Mouse (Mus musculus): ENCODE measurements around the gene AI837181. TPM values are rescaled to one million over a fixed set of nuclear protein-coding genes. Genes with fewer than 3 reads are reported as not detected.

The AI837181 gene
- total RNA-seq, 2 experiments from 2014 or later: 34.0 to 38.0 TPM

GRCm38 (mm10) chr19:5456241-5456921 is 31.4 kb downstream of the AI837181 start:
- no peak for TF ChIP-seq CTCF (IDR thresholded peaks at IDR 0.05)
- H3K4me3 ChIP-seq: peak overlapping the region; percentile 89
- peak overlapping the region; percentile 97 for H3K27ac ChIP-seq
- intact Hi-C loops (cut with DNase I): no loop called here
- DNase-seq: peak; percentile 43

DNA sequence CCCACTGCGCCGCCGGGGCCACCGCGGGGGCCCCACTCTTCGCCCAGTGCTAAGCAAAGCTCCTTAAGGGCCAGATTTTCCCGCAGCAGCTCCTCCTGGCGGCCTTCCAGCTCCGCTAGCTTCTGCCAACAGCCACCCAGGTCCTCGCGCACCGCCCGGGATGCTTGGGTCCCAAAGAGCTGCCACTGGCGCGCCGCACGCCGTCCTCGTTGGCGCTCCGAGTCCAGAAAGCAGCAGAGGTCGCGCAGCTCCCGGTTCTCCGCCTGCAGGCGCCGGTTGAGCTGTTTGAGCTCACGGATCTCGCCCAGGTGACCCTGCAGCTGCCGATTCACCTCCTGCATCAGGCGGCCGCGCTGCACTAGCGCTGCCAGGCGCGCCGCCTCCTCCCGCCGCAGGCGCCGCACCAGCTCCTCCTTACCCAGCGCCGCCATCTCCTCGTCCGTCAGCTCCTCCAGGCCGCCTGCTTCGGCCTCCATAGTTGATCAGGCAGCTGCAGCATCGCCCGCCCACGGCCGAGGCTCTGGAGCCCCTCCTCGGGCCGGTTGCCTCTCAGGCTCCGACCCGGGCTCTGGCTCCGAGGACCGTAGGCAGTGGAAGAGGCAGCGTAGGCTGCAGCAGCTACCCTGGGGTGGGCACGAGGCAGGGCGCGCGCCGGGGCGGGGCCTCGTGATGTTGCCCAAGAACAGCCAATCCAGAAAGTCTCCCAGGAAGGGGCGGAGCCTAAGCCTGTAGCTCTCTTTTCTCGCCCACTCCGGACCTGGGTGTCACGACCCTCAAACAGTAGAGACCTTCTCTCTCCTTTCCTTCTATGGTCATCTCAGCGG is 32.2 kb downstream of the AI837181 start:
- Histone ChIP-seq H3K27ac (peak overlapping the region; percentile 97), H3K4me3 (peak overlapping the region; percentile 89)
- TF ChIP-seq CTCF (IDR thresholded peaks at IDR 0.05): peak; percentile 17; the same call in 1 of the 2 replicates
- intact Hi-C loops (cut with DNase I): no loop called here
- DNase-seq: peak; percentile 96

DNA sequence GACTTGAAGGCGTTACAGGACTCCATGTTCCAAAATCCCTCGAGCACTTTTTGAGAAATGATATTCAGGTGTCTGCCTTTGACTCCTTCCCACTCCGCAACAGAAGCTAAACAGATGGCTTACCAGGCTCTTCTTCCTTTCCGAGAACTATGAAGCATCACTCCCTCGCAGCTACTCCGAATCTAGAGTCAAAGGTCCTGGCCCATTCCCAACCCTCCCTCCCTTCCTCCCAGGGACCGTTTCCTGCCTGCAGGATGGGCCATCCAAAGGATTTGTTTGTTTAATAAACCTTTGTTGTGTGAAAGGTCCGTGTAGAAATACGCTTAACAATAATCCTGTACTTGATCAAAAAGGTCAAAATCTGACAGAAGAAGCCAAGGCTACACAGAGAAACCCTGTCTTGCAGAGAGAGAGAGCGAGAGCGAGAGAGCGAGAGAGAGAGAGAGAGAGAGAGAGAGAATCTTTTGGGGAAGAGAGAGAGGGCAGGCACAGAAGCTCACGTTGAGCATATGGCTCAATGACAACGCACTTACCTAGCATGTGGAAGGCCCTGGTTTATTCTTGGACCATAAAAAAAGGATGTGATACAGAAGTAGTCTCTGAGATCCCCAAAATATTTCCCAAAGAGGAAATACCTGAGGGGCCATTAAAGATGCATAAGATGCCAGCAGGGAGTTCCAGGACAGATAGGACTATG is 33.0 kb downstream of the AI837181 start, which contains the start of gene Ccdc85b:
Gene Ccdc85b, minus strand, starts transcription at position 149 of the 697 bp plus-strand sequence.
- no peak for TF ChIP-seq CTCF (IDR thresholded peaks at IDR 0.05)
- DNase-seq: peak; percentile 36
- H3K27ac ChIP-seq: peak within 1 kb of the TSS; percentile 97
- peak within 1 kb of the TSS; percentile 89 for H3K4me3 ChIP-seq
- intact Hi-C loops (cut with DNase I): no loop called here

DNA sequence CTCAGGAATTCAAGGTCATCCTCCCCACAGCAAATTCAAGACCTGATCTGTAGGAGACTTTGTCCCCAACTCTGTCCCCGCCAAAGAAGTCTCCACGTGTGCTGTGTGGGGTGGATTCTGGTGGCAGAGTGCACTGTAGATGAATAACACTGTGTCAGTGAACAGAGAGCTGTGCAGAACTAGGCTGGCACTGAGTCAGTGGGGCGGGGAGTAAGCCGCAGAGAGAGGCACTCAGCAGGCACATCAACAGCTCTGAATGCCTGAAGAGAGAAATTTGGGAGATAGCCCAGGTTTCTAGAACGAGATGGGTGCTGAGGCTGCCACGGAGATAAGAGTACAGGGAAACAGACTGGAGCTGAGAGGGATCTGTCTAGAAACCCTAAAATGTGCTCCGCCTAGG is 34.1 kb downstream of the AI837181 start:
- intact Hi-C loops (cut with DNase I): no loop called here
- TF ChIP-seq CTCF (IDR thresholded peaks at IDR 0.05): no peak
- DNase-seq: no peak
- no peak overlapping the region for H3K4me3 ChIP-seq
- H3K27ac ChIP-seq: peak overlapping the region; percentile 97

DNA sequence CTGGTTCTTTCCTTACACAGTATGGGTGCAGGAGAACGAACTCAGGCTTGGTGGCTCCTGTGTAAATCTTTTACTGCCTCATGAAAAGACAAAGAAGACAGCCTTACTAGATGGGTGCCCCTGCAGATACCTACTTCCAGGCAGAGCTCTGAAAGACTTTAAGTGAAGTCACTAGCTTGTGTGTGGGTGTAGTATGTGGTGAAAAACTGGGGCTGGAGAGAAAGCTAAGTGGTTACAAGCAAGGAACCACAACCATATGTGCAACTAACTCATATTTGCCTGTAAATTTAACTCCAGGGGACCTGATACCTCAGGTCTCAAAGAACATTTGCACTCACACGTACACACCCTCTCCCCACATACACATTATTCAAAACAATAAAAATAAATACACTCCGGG is 35.0 kb downstream of the AI837181 start:
- H3K27ac ChIP-seq: peak overlapping the region; percentile 94
- DNase-seq: no peak
- intact Hi-C loops (cut with DNase I): no loop called here
- no peak for TF ChIP-seq CTCF (IDR thresholded peaks at IDR 0.05)
- H3K4me3 ChIP-seq: peak overlapping the region; percentile 89

DNA sequence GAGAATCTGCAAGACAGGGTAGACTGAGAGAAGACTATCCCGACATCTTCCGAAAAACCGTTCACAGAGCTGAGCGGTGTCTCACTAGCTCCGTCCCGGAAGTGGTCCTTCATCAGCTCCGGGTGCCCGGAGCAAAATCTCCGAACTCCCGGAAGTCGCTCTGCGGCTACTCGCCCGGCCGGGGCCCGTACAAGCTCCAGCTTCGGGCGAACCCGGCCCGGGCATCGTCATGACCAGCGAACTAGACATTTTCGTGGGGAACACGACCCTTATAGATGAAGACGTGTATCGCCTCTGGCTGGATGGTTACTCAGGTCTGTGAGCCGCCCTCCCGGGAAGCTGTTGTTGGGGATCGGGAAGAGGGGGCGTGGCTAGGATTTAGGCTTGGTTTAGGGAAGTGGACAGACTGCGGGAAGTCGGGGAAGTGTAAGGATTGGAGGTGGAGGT is 35.5 kb downstream of the AI837181 start, which contains the start of gene Fibp:
Gene Fibp, plus strand, starts transcription at position 151 of the 447 bp plus-strand sequence.
- H3K4me3 ChIP-seq: peak within 1 kb of the TSS; percentile 89
- intact Hi-C loops (cut with DNase I): no loop called here
- DNase-seq: peak; percentile 92
- TF ChIP-seq CTCF (IDR thresholded peaks at IDR 0.05): no peak
- peak within 1 kb of the TSS; percentile 94 for H3K27ac ChIP-seq

DNA sequence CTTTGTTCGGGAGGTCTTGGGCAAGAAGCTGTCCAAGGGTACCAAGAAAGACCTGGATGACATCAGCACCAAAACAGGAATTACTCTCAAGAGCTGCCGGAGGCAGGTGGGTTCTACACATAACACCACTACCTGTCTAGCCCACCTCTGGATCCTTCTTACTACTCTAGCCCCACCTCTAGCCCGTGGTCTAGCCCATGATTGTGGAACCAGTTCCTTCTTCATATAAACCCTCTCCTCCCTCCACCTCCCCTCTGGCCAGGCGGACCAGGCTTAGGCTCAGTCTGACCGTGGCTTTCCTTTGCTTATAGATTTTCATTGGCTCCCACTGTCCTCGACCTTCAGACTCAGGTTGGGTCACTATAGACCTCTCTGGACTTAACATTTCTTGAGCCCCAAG is 36.5 kb downstream of the AI837181 start:
- peak overlapping the region; percentile 89 for H3K4me3 ChIP-seq
- intact Hi-C loops (cut with DNase I): no loop called here
- no peak for TF ChIP-seq CTCF (IDR thresholded peaks at IDR 0.05)
- no peak for DNase-seq
- peak overlapping the region; percentile 94; the same call in 1 of the 2 replicates for H3K27ac ChIP-seq

DNA sequence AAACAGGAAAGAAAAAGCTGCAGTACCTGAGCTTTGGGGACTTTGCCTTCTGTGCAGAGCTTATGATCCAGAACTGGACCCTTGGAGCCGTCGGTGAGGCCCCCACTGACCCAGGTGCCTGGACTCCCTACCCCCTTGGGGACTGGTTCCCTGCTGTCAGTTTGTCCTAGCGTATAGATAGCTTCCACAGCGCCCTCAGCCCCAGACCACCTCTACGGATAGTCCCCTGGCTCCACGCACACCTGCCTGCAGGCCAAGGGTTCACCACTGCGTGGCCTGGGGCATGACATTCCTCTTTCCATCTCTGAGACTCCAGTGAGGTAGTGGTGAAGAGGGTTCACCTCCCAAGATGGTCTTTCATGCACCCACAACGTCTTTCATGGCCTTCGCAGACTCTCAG is 38.3 kb downstream of the AI837181 start:
- TF ChIP-seq CTCF (IDR thresholded peaks at IDR 0.05): no peak
- intact Hi-C loops (cut with DNase I): loop anchor here (2.0 kb wide), 1 partner anchor 24 kb away; no protein-coding TSS in a partner anchor
- H3K4me3 ChIP-seq: no peak overlapping the region
- no peak overlapping the region for H3K27ac ChIP-seq
- DNase-seq: no peak

DNA sequence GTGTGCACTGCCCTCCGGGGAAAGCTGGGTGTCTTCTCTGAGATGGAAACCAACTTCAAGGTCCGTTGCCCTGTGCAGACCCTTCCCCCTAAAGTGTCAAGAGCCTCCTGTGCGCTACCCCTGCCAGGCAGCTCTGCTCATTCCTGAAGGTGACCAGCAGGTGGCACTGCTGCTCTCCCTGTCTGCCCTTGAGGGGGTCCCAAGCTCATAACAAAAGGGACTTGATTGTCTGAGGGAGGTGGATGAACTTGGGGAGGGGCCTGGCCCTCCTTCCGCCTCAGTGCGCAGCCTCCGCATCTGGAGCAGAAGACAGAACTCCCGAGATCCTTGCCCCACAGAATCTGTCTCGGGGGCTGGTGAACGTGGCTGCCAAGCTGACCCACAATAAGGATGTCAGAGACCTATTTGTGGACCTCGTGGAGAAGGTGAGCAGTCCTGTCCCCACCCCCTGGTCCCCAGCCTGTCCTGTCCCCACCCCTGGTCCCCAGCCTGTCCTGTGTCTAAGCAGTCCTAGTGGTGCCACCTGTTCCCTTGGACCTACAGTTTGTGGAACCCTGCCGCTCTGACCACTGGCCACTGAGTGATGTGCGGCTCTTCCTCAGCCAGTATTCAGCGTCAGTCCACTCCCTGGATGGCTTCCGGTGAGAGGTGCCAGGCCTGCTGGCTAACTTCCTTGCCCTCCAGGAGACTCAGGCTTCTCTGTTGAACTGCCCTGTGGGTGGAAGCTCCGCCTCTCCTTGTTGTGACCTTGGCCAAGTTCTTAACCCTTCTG is 39.0 kb downstream of the AI837181 start:
- DNase-seq: peak; percentile 59
- peak overlapping the region; percentile 34 for H3K4me3 ChIP-seq

DNA sequence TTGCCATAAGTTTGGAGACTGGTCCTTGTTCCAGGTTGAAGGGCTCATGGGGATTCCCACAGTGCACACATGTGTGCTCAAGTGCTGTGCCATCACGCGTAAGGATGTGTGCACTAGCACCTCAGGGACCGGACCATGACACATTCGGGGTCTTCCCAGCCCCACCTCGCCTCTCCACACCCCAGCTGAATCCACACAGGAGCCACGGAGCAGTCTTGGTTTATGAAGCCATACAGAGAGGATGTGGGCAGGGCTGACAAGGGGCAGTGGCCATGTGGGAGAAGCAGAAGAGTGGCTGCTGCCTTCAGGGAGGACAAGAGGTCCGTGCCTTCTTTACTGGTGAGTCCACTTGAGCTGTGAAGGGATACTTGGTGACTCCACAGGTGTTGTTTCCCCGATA is 40.1 kb downstream of the AI837181 start:
- Histone ChIP-seq H3K4me3 (no peak overlapping the region), H3K27ac (no peak overlapping the region)
- no peak for DNase-seq
- intact Hi-C loops (cut with DNase I): no loop called here
- no peak for TF ChIP-seq CTCF (IDR thresholded peaks at IDR 0.05)

More for the DNA sequence above, 39.0 kb downstream of the AI837181 start:
- peak; percentile 93 for TF ChIP-seq CTCF (IDR thresholded peaks at IDR 0.05)
- intact Hi-C loops (cut with DNase I): loop anchor here (2.0 kb wide), 1 partner anchor 23 kb away; no protein-coding TSS in a partner anchor
- H3K27ac ChIP-seq: peak overlapping the region; percentile 58

GRCm38 (mm10) chr19:5466916-5467500 is 42.1 kb downstream of the AI837181 start:
- no peak overlapping the region for H3K4me3 ChIP-seq
- H3K27ac ChIP-seq: no peak overlapping the region
- intact Hi-C loops (cut with DNase I): no loop called here
- no peak for TF ChIP-seq CTCF (IDR thresholded peaks at IDR 0.05)
- no peak for DNase-seq

Data from gastrocnemius, adult 2 months (tissue).